15 mouse cellular contexts compared by ENCODE assay signal in the genomic region with DNA sequence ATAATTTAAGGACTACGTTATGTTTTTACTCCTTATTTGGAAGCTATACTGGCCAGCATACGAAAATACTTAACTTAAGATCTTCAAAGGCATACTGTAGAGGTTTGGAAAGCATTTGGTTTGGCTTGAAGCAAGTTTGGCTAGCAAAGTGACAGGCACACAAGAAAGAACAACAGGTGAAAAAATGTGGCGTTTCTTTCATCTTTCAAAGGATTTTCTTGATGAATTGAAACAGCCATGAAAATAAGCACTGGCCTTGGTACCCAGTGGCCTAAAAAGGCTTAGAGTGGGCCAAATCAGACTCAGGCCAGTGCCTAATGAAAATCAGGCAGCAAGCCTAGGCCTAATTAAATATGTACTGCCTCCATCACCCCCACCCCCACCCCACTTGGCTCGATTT.
DNase-seq lines count a peak whose midpoint lies in the region; ATAC-seq and TF ChIP-seq lines count a peak whose summit lies in the region.
"Had no signal": no experiment of that assay in that cellular context is flagged by ENCODE, and none has a peak within 500 bp of the region (broad histone marks: within the 10 kb centered on the region; RNA-seq: fewer than 3 reads in every experiment).

No protein-coding gene starts in this region.

- no peaks in the 10 kb centered on the region; the same call in 1 of the 2 replicates for H3K27me3 ChIP-seq in forebrain, embryonic 13.5 days
- no peaks in the 10 kb centered on the region for H3K27me3 ChIP-seq in forebrain, embryonic 11.5 days (ENCODE audit: control insufficient read depth, insufficient read depth, low read length)
- H3K27me3 ChIP-seq in heart, embryonic 16.5 days (ENCODE audit: control insufficient read depth, insufficient read depth, low read length) = no peaks in the 10 kb centered on the region
- no peaks in the 10 kb centered on the region for H3K27me3 ChIP-seq in lung, embryonic 14.5 days (ENCODE audit: insufficient read depth, low read length)
- no peaks in the 10 kb centered on the region for H3K27me3 ChIP-seq in forebrain, postnatal 0 days (ENCODE audit: insufficient read depth, low read length)
- H3K27me3 ChIP-seq: hindbrain, embryonic 12.5 days; Patski had no signal

- H3K9me3 ChIP-seq in forebrain, embryonic 13.5 days (replicated peaks) = no peaks in the 10 kb centered on the region
- no peaks in the 10 kb centered on the region for H3K9me3 ChIP-seq in forebrain, embryonic 11.5 days (ENCODE audit: control insufficient read depth, low read length)
- H3K9me3 ChIP-seq in heart, embryonic 16.5 days (replicated peaks; ENCODE audit: control insufficient read depth, low read length) = peaks cover 4% of the 10 kb centered on the region
- H3K9me3 ChIP-seq in lung, embryonic 14.5 days (ENCODE audit: low read depth, low read length) = no peaks in the 10 kb centered on the region; the same call in 1 of the 2 replicates
- H3K9me3 ChIP-seq in forebrain, postnatal 0 days (ENCODE audit: low read length) = no peaks in the 10 kb centered on the region
- H3K9me3 ChIP-seq: hindbrain, embryonic 12.5 days had no signal

- 40% methylated on average over 4 of the region's 4 CpGs for WGBS in forebrain, embryonic 13.5 days
- WGBS in forebrain, embryonic 11.5 days = 57% methylated on average over 4 of the region's 4 CpGs
- WGBS in heart, embryonic 16.5 days = 51% methylated on average over 4 of the region's 4 CpGs
- 40% methylated on average over 4 of the region's 4 CpGs for WGBS in lung, embryonic 14.5 days
- 27% methylated on average over 4 of the region's 4 CpGs for WGBS in forebrain, postnatal 0 days

- H3K27ac ChIP-seq in forebrain, embryonic 13.5 days = no peak overlapping the region
- H3K27ac ChIP-seq in forebrain, embryonic 11.5 days (ENCODE audit: low read depth, low read length) = no peak overlapping the region
- H3K27ac ChIP-seq in heart, embryonic 16.5 days (ENCODE audit: low read length) = peak overlapping the region; percentile 63
- 0 out of 2 replicates have a peak overlapping the region, but pooled peaks have one; percentile 22 for H3K27ac ChIP-seq in lung, embryonic 14.5 days (ENCODE audit: low read depth)
- H3K27ac ChIP-seq in forebrain, postnatal 0 days (ENCODE audit: low read depth, low read length) = no peak overlapping the region
- H3K27ac ChIP-seq: hindbrain, embryonic 12.5 days had no signal

- H3K4me1 ChIP-seq in forebrain, embryonic 13.5 days = 0 out of 2 replicates have a peak, but pooled peaks cover 6% of the 10 kb centered on the region
- peaks cover 2% of the 10 kb centered on the region; the same call in 1 of the 2 replicates for H3K4me1 ChIP-seq in forebrain, embryonic 11.5 days (replicated peaks; ENCODE audit: control insufficient read depth, insufficient read depth, low read length)
- peaks cover 11% of the 10 kb centered on the region for H3K4me1 ChIP-seq in heart, embryonic 16.5 days (ENCODE audit: control insufficient read depth, insufficient read depth, low read length)
- peaks cover 7% of the 10 kb centered on the region; the same call in 1 of the 2 replicates for H3K4me1 ChIP-seq in lung, embryonic 14.5 days (ENCODE audit: insufficient read depth)
- H3K4me1 ChIP-seq in forebrain, postnatal 0 days (ENCODE audit: insufficient read depth) = 0 out of 2 replicates have a peak, but pooled peaks cover 3% of the 10 kb centered on the region
- H3K4me1 ChIP-seq: hindbrain, embryonic 12.5 days had no signal

- H3K9ac ChIP-seq in forebrain, embryonic 13.5 days = no peak overlapping the region
- no peak overlapping the region for H3K9ac ChIP-seq in forebrain, embryonic 11.5 days (ENCODE audit: low read length)
- no peak overlapping the region for H3K9ac ChIP-seq in heart, embryonic 16.5 days (ENCODE audit: low read length)
- H3K9ac ChIP-seq in lung, embryonic 14.5 days = no peak overlapping the region
- no peak overlapping the region for H3K9ac ChIP-seq in forebrain, postnatal 0 days
- H3K9ac ChIP-seq: hindbrain, embryonic 12.5 days had no signal

- no peak overlapping the region for H3K4me2 ChIP-seq in forebrain, embryonic 13.5 days
- no peak overlapping the region for H3K4me2 ChIP-seq in forebrain, embryonic 11.5 days (ENCODE audit: low read depth, low read length, severe bottlenecking)
- H3K4me2 ChIP-seq in heart, embryonic 16.5 days (ENCODE audit: low read depth, low read length) = no peak overlapping the region
- H3K4me2 ChIP-seq in lung, embryonic 14.5 days = no peak overlapping the region
- H3K4me2 ChIP-seq in forebrain, postnatal 0 days (ENCODE audit: low read depth) = no peak overlapping the region
- H3K4me2 ChIP-seq: hindbrain, embryonic 12.5 days had no signal

- no peak overlapping the region for H3K4me3 ChIP-seq in forebrain, embryonic 13.5 days
- H3K4me3 ChIP-seq in forebrain, embryonic 11.5 days (ENCODE audit: low read depth, low read length) = no peak overlapping the region
- no peak overlapping the region for H3K4me3 ChIP-seq in heart, embryonic 16.5 days (ENCODE audit: low read length)
- no peak overlapping the region for H3K4me3 ChIP-seq in lung, embryonic 14.5 days (ENCODE audit: low read depth, low read length)
- no peak overlapping the region for H3K4me3 ChIP-seq in forebrain, postnatal 0 days (ENCODE audit: low read depth, low read length)
- H3K4me3 ChIP-seq: erythroblast, embryonic 14.5 days; hindbrain, embryonic 12.5 days had no signal

- ATAC-seq in forebrain, embryonic 13.5 days = peak; percentile 83
- no peak for ATAC-seq in forebrain, embryonic 11.5 days (replicated peaks; ENCODE audit: low FRiP score)
- no peak for ATAC-seq in heart, embryonic 16.5 days (replicated peaks; ENCODE audit: extremely low read depth, insufficient read depth, low FRiP score)
- no peak for ATAC-seq in lung, embryonic 14.5 days (ENCODE audit: insufficient read depth)
- peak; percentile 68; the same call in 1 of the 2 replicates for ATAC-seq in forebrain, postnatal 0 days
- ATAC-seq: Patski had no signal

- intact Hi-C loops in heart, postnatal 36 days (cut with DNase I) = no loop called here

- no peak for TF ChIP-seq CTCF in lung, embryonic 14.5 days (IDR thresholded peaks at IDR 0.05; ENCODE audit: low read depth)
- no peak for TF ChIP-seq CTCF in forebrain, postnatal 0 days (IDR thresholded peaks at IDR 0.05; ENCODE audit: low read depth)

- H3K36me3 ChIP-seq in forebrain, embryonic 13.5 days (ENCODE audit: poor library complexity, severe bottlenecking) = no peaks in the 10 kb centered on the region
- no peaks in the 10 kb centered on the region for H3K36me3 ChIP-seq in forebrain, embryonic 11.5 days (ENCODE audit: control insufficient read depth, insufficient read depth, low read length)
- no peaks in the 10 kb centered on the region for H3K36me3 ChIP-seq in heart, embryonic 16.5 days (ENCODE audit: control insufficient read depth, insufficient read depth)
- H3K36me3 ChIP-seq in lung, embryonic 14.5 days (ENCODE audit: insufficient read depth) = no peaks in the 10 kb centered on the region
- H3K36me3 ChIP-seq in forebrain, postnatal 0 days (ENCODE audit: insufficient read depth) = no peaks in the 10 kb centered on the region
- H3K36me3 ChIP-seq: hindbrain, embryonic 12.5 days had no signal

- no peak for DNase-seq in forebrain, embryonic 11.5 days (ENCODE audit: low spot score)
- DNase-seq in heart, postnatal 36 days = no peak
- DNase-seq in lung, embryonic 14.5 days = peak; percentile 19
- DNase-seq in lung, adult 18-20 months = no peak
- DNase-seq in forebrain, postnatal 0 days = peak; percentile 59
- no peak for DNase-seq in ovary, adult 18-20 months (ENCODE audit: low spot score)
- DNase-seq: cerebellum, adult 8-10 months; gastrocnemius, postnatal 10 days; kidney, adult 11 months; thymus, adult 18-20 months had no signal

Comparison
In these comparisons a context has a peak if more than half of its experiments do, and no peak if none do; other contexts are left out.
1. ATAC-seq: peak in forebrain, embryonic 13.5 days (single experiment) and forebrain, postnatal 0 days (single experiment); none in forebrain, embryonic 11.5 days (single experiment), heart, embryonic 16.5 days (single experiment) and lung, embryonic 14.5 days (single experiment).
2. DNase-seq: peak in lung, embryonic 14.5 days (single experiment) and forebrain, postnatal 0 days (single experiment); none in forebrain, embryonic 11.5 days (single experiment), heart, postnatal 36 days (0 of 2), lung, adult 18-20 months (0 of 2) and ovary, adult 18-20 months (single experiment).
3. H3K27ac ChIP-seq: peak in heart, embryonic 16.5 days (single experiment) and lung, embryonic 14.5 days (single experiment); none in forebrain, embryonic 13.5 days (single experiment), forebrain, embryonic 11.5 days (single experiment) and forebrain, postnatal 0 days (single experiment).